Mouse (Mus musculus) myocyte (in vitro differentiated cells): ENCODE results near the gene Agt. TPM values are rescaled to one million over a fixed set of nuclear protein-coding genes. Genes with fewer than 3 reads are reported as not detected.

Experiments used
- H3K27me3 ChIP-seq: one replicate; pipeline ENCODE4 v1.6.1; 2011; ENCODE audit not compliant: control insufficient read depth, insufficient read depth, insufficient read length
- H3K36me3 ChIP-seq: one replicate; pipeline ENCODE4 v1.6.1; 2011; ENCODE audit not compliant: control insufficient read depth, insufficient read depth
- H3K4me2 ChIP-seq: one replicate; pipeline ENCODE4 v1.6.1; 2011; ENCODE audit warnings: low read depth, control low read depth
- H3K4me3 ChIP-seq: one replicate; pipeline ENCODE4 v1.5.1; 2011; ENCODE audit warnings: mild to moderate bottlenecking, control low read depth, moderate library complexity
- H3K79me2 ChIP-seq: one replicate; pipeline ENCODE4 v1.6.1; 2011; ENCODE audit not compliant: control insufficient read depth, insufficient read depth
- H3ac ChIP-seq: one replicate; pipeline ENCODE4 v1.6.1; 2011; ENCODE audit not compliant: control insufficient read depth, insufficient read length
- CEBPB ChIP-seq: IDR thresholded peaks from 2 replicates; pipeline ENCODE4 v1.6.1; 2011; ENCODE audit warnings: mild to moderate bottlenecking, moderate library complexity; ENCODE audit not compliant: poor library complexity, insufficient read depth, severe bottlenecking
- E2F4 ChIP-seq: IDR thresholded peaks from one replicate; pipeline ENCODE4 v1.6.1; 2011; ENCODE audit warnings: mild to moderate bottlenecking, control low read depth, moderate library complexity; ENCODE audit not compliant: insufficient read depth
- MAX ChIP-seq: IDR thresholded peaks from one replicate; pipeline ENCODE4 v1.6.1; 2011; ENCODE audit warnings: low read depth, mild to moderate bottlenecking, control low read depth
- MYOD1 ChIP-seq, 3 experiments: IDR thresholded peaks; one replicate each; pipeline ENCODE4 v1.6.1; 2011; ENCODE audit warnings: control low read depth in 2 of 3, low read depth in 2 of 3, mild to moderate bottlenecking in 2 of 3, moderate library complexity in 1 of 3; ENCODE audit not compliant: insufficient read length in 2 of 3, control insufficient read depth in 1 of 3
- MYOG ChIP-seq, 3 experiments: IDR thresholded peaks; one replicate each; pipeline ENCODE4 v1.6.1; 2011; ENCODE audit warnings: control low read depth in 2 of 3, low read depth in 2 of 3, mild to moderate bottlenecking in 2 of 3; ENCODE audit not compliant: insufficient read length in 2 of 3, control insufficient read depth in 1 of 3, insufficient read depth in 1 of 3
- POLR2A ChIP-seq: IDR thresholded peaks from one replicate; pipeline ENCODE4 v1.6.1; 2011; ENCODE audit warnings: low read depth, mild to moderate bottlenecking, control low read depth, moderate library complexity; ENCODE audit not compliant: insufficient read length
- POLR2AphosphoS2 ChIP-seq: IDR thresholded peaks from one replicate; pipeline ENCODE4 v1.6.1; 2011; ENCODE audit warnings: low read depth, control low read depth; ENCODE audit not compliant: insufficient read length
- REST ChIP-seq: IDR thresholded peaks from one replicate; pipeline ENCODE4 v1.6.1; 2011; ENCODE audit warnings: mild to moderate bottlenecking, control low read depth, moderate library complexity; ENCODE audit not compliant: insufficient read depth, insufficient read length
- SRF ChIP-seq: IDR thresholded peaks from one replicate; pipeline ENCODE4 v1.6.1; 2011; ENCODE audit warnings: low read depth; ENCODE audit not compliant: control insufficient read depth, insufficient read length
- TCF12 ChIP-seq: IDR thresholded peaks from one replicate; pipeline ENCODE4 v1.6.1; 2011; ENCODE audit warnings: mild to moderate bottlenecking, control low read depth; ENCODE audit not compliant: poor library complexity, insufficient read depth, severe bottlenecking
- TCF3 ChIP-seq: IDR thresholded peaks from one replicate; pipeline ENCODE4 v1.6.1; 2011; ENCODE audit warnings: low read depth, control low read depth; ENCODE audit not compliant: insufficient read length
- USF1 ChIP-seq: IDR thresholded peaks from one replicate; pipeline ENCODE4 v1.6.1; 2011; ENCODE audit warnings: low read depth, mild to moderate bottlenecking, control low read depth, moderate library complexity
- polyA plus RNA-seq: library from polyadenylated mRNA; unstranded; fragments of >200 nt; fragmentation: generic; extraction: Trizol; gene quantifications from one replicate; pipeline ENCODE4 v1.2.1, GENCODE M21; 2012; ENCODE audit warnings: missing spikeins

Agt gene
- polyA plus RNA-seq, 1 experiment, result 0.70 TPM

GRCm38 (mm10) chr8:124556658-124557057, 12.8 kb downstream of the Agt start:
- Histone ChIP-seq H3K27me3 (peaks cover 25% of the 10 kb centered on the region), H3K4me2 (no peak overlapping the region), H3K79me2 (no peaks in the 10 kb centered on the region), H3K36me3 (no peaks in the 10 kb centered on the region), H3K4me3 (no peak overlapping the region), H3ac (no peak overlapping the region)
- TF ChIP-seq MYOD1 (IDR thresholded peaks at IDR 0.05; ENCODE audit: control insufficient read depth in 1 of 3, insufficient read length in 2 of 3, low read depth in 2 of 3) (no peak), CEBPB (no peak), E2F4 (no peak), REST (no peak), SRF (no peak), TCF3 (no peak), MAX (no peak), MYOG (IDR thresholded peaks at IDR 0.05; ENCODE audit: control insufficient read depth in 1 of 3, insufficient read depth in 1 of 3, insufficient read length in 2 of 3, low read depth in 2 of 3) (no peak), USF1 (no peak), POLR2A (no peak), POLR2AphosphoS2 (no peak), TCF12 (no peak)

GRCm38 (mm10) chr8:124556164-124556563, 13.3 kb downstream of the Agt start:
- Histone ChIP-seq H3K79me2 (no peaks in the 10 kb centered on the region), H3K36me3 (no peaks in the 10 kb centered on the region), H3K4me2 (no peak overlapping the region), H3K4me3 (no peak overlapping the region), H3K27me3 (peaks cover 21% of the 10 kb centered on the region), H3ac (no peak overlapping the region)
- TF ChIP-seq MYOG (IDR thresholded peaks at IDR 0.05; ENCODE audit: control insufficient read depth in 1 of 3, insufficient read depth in 1 of 3, insufficient read length in 2 of 3, low read depth in 2 of 3) (no peak), USF1 (no peak), E2F4 (no peak), REST (no peak), CEBPB (no peak), MYOD1 (IDR thresholded peaks at IDR 0.05; ENCODE audit: control insufficient read depth in 1 of 3, insufficient read length in 2 of 3, low read depth in 2 of 3) (no peak), POLR2A (no peak), MAX (no peak), TCF3 (no peak), SRF (no peak), TCF12 (no peak), POLR2AphosphoS2 (no peak)

GRCm38 (mm10) chr8:124555113-124555750, 14.3 kb downstream of the Agt start:
- Histone ChIP-seq H3K36me3 (no peaks in the 10 kb centered on the region), H3K4me2 (no peak overlapping the region), H3K79me2 (no peaks in the 10 kb centered on the region), H3K4me3 (no peak overlapping the region), H3ac (no peak overlapping the region), H3K27me3 (peaks cover 15% of the 10 kb centered on the region)
- TF ChIP-seq TCF3, result no peak
- TF ChIP-seq CEBPB, result no peak
- no peak for TF ChIP-seq POLR2AphosphoS2
- no peak for TF ChIP-seq SRF
- TF ChIP-seq TCF12, result no peak
- no peak for TF ChIP-seq REST
- TF ChIP-seq MYOG (IDR thresholded peaks at IDR 0.05; ENCODE audit: control insufficient read depth in 1 of 3, insufficient read depth in 1 of 3, insufficient read length in 2 of 3, low read depth in 2 of 3), result no peak
- no peak for TF ChIP-seq MYOD1 (IDR thresholded peaks at IDR 0.05; ENCODE audit: control insufficient read depth in 1 of 3, insufficient read length in 2 of 3, low read depth in 2 of 3)
- no peak for TF ChIP-seq E2F4
- TF ChIP-seq POLR2A, result no peak
- no peak for TF ChIP-seq USF1
- TF ChIP-seq MAX, result no peak

DNA sequence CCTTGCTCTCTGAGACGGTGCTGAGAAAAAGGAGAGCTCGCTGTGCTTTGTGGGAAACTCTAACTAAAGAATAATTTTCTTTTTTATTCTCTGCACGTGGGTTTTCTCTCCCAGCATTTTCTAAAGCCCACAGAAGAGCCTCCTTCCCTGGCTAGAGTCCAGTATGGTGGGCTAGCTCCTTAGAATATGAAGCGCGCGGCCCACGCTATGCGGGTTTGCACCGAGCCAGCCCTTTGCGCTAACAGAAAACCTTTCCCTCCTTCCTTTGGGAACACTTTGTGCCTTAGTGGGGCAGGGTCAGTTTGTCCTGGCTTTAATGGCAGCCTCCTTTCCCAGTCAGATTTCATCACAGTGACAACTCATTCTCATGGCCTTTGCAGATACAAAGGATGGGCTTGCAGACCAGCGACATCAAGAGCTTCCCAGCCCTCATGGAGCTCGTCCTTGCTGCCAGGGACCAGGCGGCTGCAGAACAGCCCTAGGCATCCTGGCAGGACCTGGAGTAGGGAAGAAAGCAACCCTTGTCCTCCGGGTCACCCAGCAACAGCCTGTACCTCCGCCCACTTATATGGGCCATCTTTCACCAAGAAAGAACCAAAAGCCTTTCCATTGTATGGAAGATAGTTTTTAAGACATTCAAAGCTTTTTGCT, 18.4 kb downstream of the Agt start:
- H3K4me3 ChIP-seq, result no peak overlapping the region
- no peaks in the 10 kb centered on the region for H3K36me3 ChIP-seq
- H3K79me2 ChIP-seq, result no peaks in the 10 kb centered on the region
- no peak overlapping the region for H3ac ChIP-seq
- H3K4me2 ChIP-seq, result no peak overlapping the region
- no peaks in the 10 kb centered on the region for H3K27me3 ChIP-seq
- TF ChIP-seq REST (no peak), E2F4 (no peak), POLR2AphosphoS2 (no peak), MAX (no peak), TCF12 (no peak), TCF3 (no peak), MYOD1 (IDR thresholded peaks at IDR 0.05; ENCODE audit: control insufficient read depth in 1 of 3, insufficient read length in 2 of 3, low read depth in 2 of 3) (no peak), CEBPB (no peak)
